Mouse (Mus musculus) midbrain, embryonic 11.5 days (tissue): ENCODE results near the gene Tfr2. TPM values are rescaled to one million over a fixed set of nuclear protein-coding genes. Genes with fewer than 3 reads are reported as not detected.
A peak's percentile ranks its signal among the peaks of the same experiment; 100 is the strongest.

Experiments
- ATAC-seq: fragments of 200-750 bp; cut with Nextera tagmentation; 2 replicates; pipeline ENCODE4 v1.8.0; 2017; ENCODE audit warnings: moderate TSS enrichment, moderate library complexity; ENCODE audit not compliant: low FRiP score
- DNase-seq: peaks from one replicate; pipeline ENCODE4 v3.0.0; 2015; ENCODE audit warnings: low spot score; ENCODE audit errors: missing footprints
- H3K27ac ChIP-seq: fragments of 300-500 bp; sonication (generic); 2 replicates; pipeline ENCODE4 v1.5.1; 2014; ENCODE audit warnings: low read depth, low read length
- H3K27me3 ChIP-seq: fragments of 300-500 bp; sonication (generic); 2 replicates; pipeline ENCODE4 v1.6.1; 2014; ENCODE audit warnings: mild to moderate bottlenecking, low read length, moderate library complexity, mixed read lengths; ENCODE audit not compliant: control insufficient read depth, insufficient read depth
- H3K36me3 ChIP-seq: fragments of 300-500 bp; sonication (generic); 2 replicates; pipeline ENCODE4 v1.6.1; 2014; ENCODE audit warnings: mild to moderate bottlenecking, low read length, moderate library complexity, mixed read lengths; ENCODE audit not compliant: control insufficient read depth, insufficient read depth
- H3K4me1 ChIP-seq: fragments of 300-500 bp; sonication (generic); 2 replicates; pipeline ENCODE4 v1.6.1; 2014; ENCODE audit warnings: low read length; ENCODE audit not compliant: control insufficient read depth, insufficient read depth
- H3K4me2 ChIP-seq: fragments of 300-500 bp; sonication (generic); 2 replicates; pipeline ENCODE4 v1.6.1; 2014; ENCODE audit warnings: mild to moderate bottlenecking, moderate library complexity
- H3K4me3 ChIP-seq: fragments of 300-500 bp; sonication (generic); 2 replicates; pipeline ENCODE4 v1.5.1; 2014; ENCODE audit warnings: low read depth, low read length
- H3K9ac ChIP-seq: fragments of 300-500 bp; sonication (generic); 2 replicates; pipeline ENCODE4 v1.6.1; 2014; ENCODE audit warnings: low read length
- H3K9me3 ChIP-seq: fragments of 300-500 bp; sonication (generic); 2 replicates; pipeline ENCODE4 v1.6.1; 2016; ENCODE audit warnings: low read length; ENCODE audit not compliant: control insufficient read depth
- WGBS: fragments of 180-500 bp; shearing (Covaris S2); extraction: QIAGEN DNeasy Blood & Tissue Kit; methylation state at CpG from one replicate; pipeline ENCODE4 v1.1.7; 2014; 5-methylcytosine and 5-hydroxymethylcytosine counted together
- polyA plus RNA-seq: library from polyadenylated mRNA; unstranded; fragments of >200 nt; fragmentation: Nextera tagmentation; extraction: Ambion mirVana; gene quantifications from 2 replicates; pipeline ENCODE4 v1.2.1, GENCODE M21; 2014

Tfr2 gene
- polyA plus RNA-seq, 1 experiment from 2014 or later = 2.0 TPM

GRCm38 (mm10) chr5:137528247-137528968, 41.2 kb upstream of the Tfr2 start:
- DNase-seq (no peak), ATAC-seq (no peak)
- no peak overlapping the region for H3K4me3 ChIP-seq
- no peaks in the 10 kb centered on the region for H3K9me3 ChIP-seq
- H3K36me3 ChIP-seq = peaks cover 43% of the 10 kb centered on the region
- 88% methylated on average over 22 of the region's 22 CpGs for WGBS
- H3K27me3 ChIP-seq = no peaks in the 10 kb centered on the region
- H3K4me1 ChIP-seq = peaks cover 22% of the 10 kb centered on the region
- H3K27ac ChIP-seq = no peak overlapping the region
- no peak overlapping the region for H3K4me2 ChIP-seq
- no peak overlapping the region for H3K9ac ChIP-seq

DNA sequence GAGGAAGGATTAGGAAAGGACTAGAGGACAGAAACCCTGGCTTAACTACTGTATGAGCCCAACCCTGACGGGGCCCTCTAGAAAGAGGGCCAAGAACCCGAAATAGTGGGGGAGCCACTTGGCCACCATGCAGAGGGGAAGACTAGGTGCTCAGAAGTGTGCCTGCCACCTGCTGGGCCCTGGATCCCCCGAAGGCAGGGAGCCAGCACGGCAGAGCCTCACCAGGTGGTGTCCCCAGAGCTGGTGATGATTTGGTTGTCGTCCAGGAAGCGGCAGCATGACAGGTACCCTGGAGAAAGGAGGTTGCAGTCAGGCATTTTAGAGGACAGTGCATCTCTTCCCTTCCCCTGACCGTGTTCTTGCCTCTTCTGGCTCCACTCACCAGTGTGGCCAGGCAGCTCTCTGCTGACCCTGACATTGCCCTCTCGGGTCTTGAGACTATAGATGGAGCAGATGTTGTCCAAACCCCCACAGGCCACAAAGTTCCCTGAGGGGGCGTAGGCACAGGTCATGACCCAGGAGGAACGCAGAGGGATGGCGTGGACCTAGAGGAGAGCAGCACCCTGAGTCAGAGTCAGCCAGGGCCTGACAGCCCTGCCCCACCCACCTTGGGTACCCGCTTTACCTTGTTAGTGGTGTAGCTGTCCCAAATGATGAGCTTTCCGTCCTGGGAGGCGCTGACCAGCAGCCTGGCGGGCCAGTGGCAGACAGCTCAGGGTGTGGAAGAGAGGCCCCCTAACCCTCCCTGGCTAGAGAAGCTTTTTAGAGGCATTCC, 40.2 kb upstream of the Tfr2 start:
- DNase-seq = no peak
- 73% methylated on average over 15 of the region's 15 CpGs for WGBS
- Histone ChIP-seq H3K27ac (0 out of 2 replicates have a peak overlapping the region, but pooled peaks have one; percentile 0), H3K9me3 (no peaks in the 10 kb centered on the region), H3K4me1 (peaks cover 22% of the 10 kb centered on the region), H3K36me3 (peaks cover 33% of the 10 kb centered on the region), H3K27me3 (no peaks in the 10 kb centered on the region), H3K4me2 (peak overlapping the region; percentile 95), H3K4me3 (no peak overlapping the region), H3K9ac (no peak overlapping the region)
- ATAC-seq = no peak

GRCm38 (mm10) chr5:137530075-137530474, 39.6 kb upstream of the Tfr2 start:
- 69% methylated on average over 8 of the region's 8 CpGs for WGBS
- Histone ChIP-seq H3K4me2 (peak overlapping the region; percentile 95), H3K4me1 (peaks cover 22% of the 10 kb centered on the region), H3K27me3 (no peaks in the 10 kb centered on the region), H3K4me3 (peak overlapping the region; percentile 62), H3K27ac (peak overlapping the region; percentile 0; the same call in 1 of the 2 replicates), H3K9me3 (no peaks in the 10 kb centered on the region), H3K9ac (peak overlapping the region; percentile 74), H3K36me3 (peaks cover 27% of the 10 kb centered on the region)
- no peak for DNase-seq
- ATAC-seq = no peak

- H3K27ac ChIP-seq = peak overlapping the region; percentile 93
- no peaks in the 10 kb centered on the region for H3K9me3 ChIP-seq
- ATAC-seq = peak; percentile 63
- peaks cover 23% of the 10 kb centered on the region for H3K36me3 ChIP-seq
- DNase-seq = peak; percentile 93
- WGBS = under 1% methylated on average over 39 of the region's 46 CpGs
- H3K4me3 ChIP-seq = peak overlapping the region; percentile 62
- H3K27me3 ChIP-seq = no peaks in the 10 kb centered on the region
- H3K4me2 ChIP-seq = peak overlapping the region; percentile 95
- H3K4me1 ChIP-seq = peaks cover 22% of the 10 kb centered on the region
- peak overlapping the region; percentile 74 for H3K9ac ChIP-seq
Measured at GRCm38 (mm10) chr5:137530588-137531413, 38.8 kb upstream of the Tfr2 start.

DNA sequence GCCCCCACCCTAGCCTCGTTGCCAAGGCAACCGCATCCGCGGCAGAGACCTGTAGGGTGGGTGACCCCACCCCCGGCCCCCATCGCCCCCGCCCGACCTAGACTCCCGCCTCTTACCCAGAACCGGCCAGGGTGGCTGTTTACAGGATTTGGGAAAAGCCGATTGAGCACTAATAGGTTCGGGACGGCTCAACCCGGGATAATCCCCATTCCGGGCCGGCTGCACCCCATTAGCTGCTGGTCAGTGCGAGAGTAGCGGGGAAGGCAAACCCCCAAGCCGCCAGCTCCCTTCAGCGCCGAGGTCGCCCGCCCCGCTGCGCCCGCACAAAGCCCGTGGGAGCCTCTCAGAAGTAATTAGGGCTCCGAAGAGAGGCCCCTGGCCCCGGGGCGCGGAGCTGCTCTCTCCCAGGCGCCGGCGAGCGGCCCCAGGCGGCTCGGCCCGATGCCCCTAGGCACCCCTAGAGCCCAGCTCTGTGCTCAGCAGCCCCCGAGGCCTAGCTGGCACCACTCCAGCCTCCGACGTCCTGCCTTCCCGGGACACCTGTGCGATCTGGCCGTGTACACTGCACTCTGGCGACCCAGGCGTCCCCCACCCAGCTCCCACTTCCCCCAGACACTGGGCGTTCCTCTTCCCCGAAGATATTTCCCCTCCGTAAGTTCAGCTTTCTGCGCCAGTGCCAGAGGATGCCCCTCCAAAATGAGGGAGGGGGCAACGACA, 38.1 kb upstream of the Tfr2 start:
- H3K9ac ChIP-seq = peak overlapping the region; percentile 74
- peaks cover 17% of the 10 kb centered on the region for H3K4me1 ChIP-seq
- peak overlapping the region; percentile 62 for H3K4me3 ChIP-seq
- peak overlapping the region; percentile 93 for H3K27ac ChIP-seq
- no peaks in the 10 kb centered on the region for H3K27me3 ChIP-seq
- peak; percentile 34 for ATAC-seq
- WGBS = under 1% methylated on average over 50 of the region's 51 CpGs
- peaks cover 18% of the 10 kb centered on the region for H3K36me3 ChIP-seq
- H3K9me3 ChIP-seq = no peaks in the 10 kb centered on the region
- DNase-seq = peak; percentile 97
- peak overlapping the region; percentile 95 for H3K4me2 ChIP-seq

DNA sequence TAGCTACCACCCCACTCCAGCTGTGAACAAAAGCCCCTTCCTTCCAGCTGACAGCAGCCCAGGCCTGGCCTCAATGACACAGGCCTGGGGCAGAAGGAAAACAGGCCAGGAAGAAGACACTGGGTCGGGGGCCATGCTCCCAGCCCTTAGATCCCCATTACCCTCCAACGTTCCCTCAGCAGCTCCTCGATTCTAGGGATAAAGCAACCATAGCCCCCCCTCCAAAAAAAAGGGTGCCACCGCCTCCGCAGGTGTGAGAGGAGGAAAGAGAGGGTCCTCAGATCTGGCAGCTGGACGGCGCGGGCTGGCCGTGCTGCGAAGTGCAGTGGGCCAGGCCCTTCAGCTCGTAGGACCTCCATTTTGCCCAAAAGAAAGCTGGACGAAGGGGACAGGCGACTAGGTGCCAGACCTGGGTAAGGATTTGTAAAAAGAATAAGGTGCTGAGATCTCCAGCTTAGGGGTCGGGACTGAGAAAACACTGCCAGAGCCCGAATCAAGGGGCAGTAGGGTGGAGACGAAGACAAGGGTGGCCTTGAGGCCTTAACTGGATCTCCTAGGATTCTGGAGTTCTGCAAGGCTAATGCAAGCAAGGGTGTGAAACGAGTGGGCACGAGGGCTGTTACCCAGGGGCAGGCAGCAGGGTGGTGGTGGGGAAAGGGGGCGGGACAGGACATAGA, 37.4 kb upstream of the Tfr2 start:
- WGBS = 0% methylated on average over 19 of the region's 19 CpGs
- Histone ChIP-seq H3K4me1 (peaks cover 14% of the 10 kb centered on the region), H3K27me3 (no peaks in the 10 kb centered on the region), H3K36me3 (peaks cover 17% of the 10 kb centered on the region), H3K27ac (peak overlapping the region; percentile 93), H3K9me3 (no peaks in the 10 kb centered on the region), H3K4me3 (peak overlapping the region; percentile 62), H3K4me2 (peak overlapping the region; percentile 95), H3K9ac (peak overlapping the region; percentile 74)
- ATAC-seq (peak; percentile 0; the same call in 1 of the 2 replicates), DNase-seq (peak; percentile 92)

DNA sequence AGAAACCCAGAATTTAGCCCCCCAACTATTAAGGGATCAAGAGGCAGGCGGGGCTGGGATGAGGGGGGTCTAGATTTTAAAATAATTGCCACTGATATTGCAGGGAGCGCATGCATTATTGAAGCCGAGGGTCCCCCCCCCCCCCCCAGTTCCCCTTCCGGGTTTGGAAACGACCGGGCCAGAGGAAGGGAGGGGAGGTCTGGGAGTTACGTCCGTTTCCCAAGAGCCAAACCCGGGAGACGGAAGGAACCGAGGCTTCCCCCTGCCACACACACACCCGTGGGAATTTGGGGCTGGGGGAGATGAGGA, 36.9 kb upstream of the Tfr2 start:
- Histone ChIP-seq H3K9ac (peak overlapping the region; percentile 74), H3K4me2 (peak overlapping the region; percentile 95), H3K36me3 (peaks cover 17% of the 10 kb centered on the region), H3K27ac (peak overlapping the region; percentile 93), H3K9me3 (no peaks in the 10 kb centered on the region), H3K4me1 (peaks cover 13% of the 10 kb centered on the region), H3K4me3 (peak overlapping the region; percentile 62), H3K27me3 (no peaks in the 10 kb centered on the region)
- ATAC-seq = peak; percentile 28; the same call in 1 of the 2 replicates
- WGBS = 1% methylated on average over 10 of the region's 12 CpGs
- no peak for DNase-seq
